Mouse (Mus musculus) olfactory bulb, adult 2 months (tissue): ENCODE data around the gene Lmf2. TPM values are rescaled to one million over a fixed set of nuclear protein-coding genes. Genes with fewer than 3 reads are reported as not detected.

ENCODE experiments used
- H3K27ac ChIP-seq: fragments of 200-500 bp; 2 replicates; pipeline ENCODE4 v1.5.1; 2012; ENCODE audit warnings: low read depth, low read length; ENCODE audit not compliant: insufficient read depth
- H3K4me1 ChIP-seq: fragments of 200-500 bp; 2 replicates; pipeline ENCODE4 v1.6.1; 2012; ENCODE audit warnings: low read length; ENCODE audit not compliant: control insufficient read depth, insufficient read depth
- H3K4me3 ChIP-seq: fragments of 200-500 bp; 2 replicates; pipeline ENCODE4 v1.5.1; 2012; ENCODE audit warnings: mild to moderate bottlenecking, low read depth, low read length, moderate library complexity; ENCODE audit not compliant: insufficient read depth
- CTCF ChIP-seq: fragments of 200-500 bp; IDR thresholded peaks from 2 replicates; pipeline ENCODE4 v1.5.1; 2012; ENCODE audit warnings: low read depth, mild to moderate bottlenecking, low read length, moderate library complexity; ENCODE audit not compliant: insufficient read depth
- POLR2A ChIP-seq: fragments of 200-500 bp; IDR thresholded peaks from 2 replicates; pipeline ENCODE4 v1.6.1; 2012; ENCODE audit warnings: mild to moderate bottlenecking, low read depth, low read length, moderate library complexity; ENCODE audit not compliant: insufficient read depth
- WGBS: fragments of 180-500 bp; shearing (Covaris S2); methylation state at CpG from one replicate; pipeline ENCODE4 v1.1.7; 2018; 5-methylcytosine and 5-hydroxymethylcytosine counted together
- polyA plus RNA-seq: library from polyadenylated mRNA; stranded (reverse); fragments of >200 nt; gene quantifications from 2 replicates; pipeline ENCODE4 v1.2.4, GENCODE M21; 2012; ENCODE audit warnings: low replicate concordance; ENCODE audit not compliant: missing spikeins, insufficient read depth, insufficient read length

Lmf2 gene
- polyA plus RNA-seq, 1 experiment, result not detected

DNA sequence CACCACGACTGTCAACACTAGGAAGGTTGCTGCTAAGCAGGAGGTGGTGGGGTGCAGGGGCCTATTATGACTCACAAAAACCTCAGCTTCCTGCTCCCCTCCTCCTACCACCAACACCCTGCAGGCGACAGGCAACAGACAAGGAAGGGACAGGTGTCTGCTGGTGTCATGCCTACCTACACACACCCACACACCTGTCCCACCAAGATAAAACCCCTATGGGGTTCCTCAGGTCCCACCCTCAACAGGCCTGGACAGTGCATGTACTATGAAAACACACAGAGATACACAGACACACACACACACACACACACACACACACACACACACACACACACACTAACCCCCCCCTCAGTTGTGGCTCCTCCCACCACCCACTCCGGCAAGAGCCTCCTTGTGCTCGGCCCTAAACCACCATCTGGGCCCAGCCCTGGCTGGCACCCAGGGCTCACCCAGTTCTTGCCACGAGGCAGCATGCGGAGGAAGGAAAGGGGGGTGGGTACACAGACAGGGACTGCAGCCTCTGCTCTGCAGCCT, 45.4 kb downstream of the Lmf2 start:
- Histone ChIP-seq H3K27ac (peak overlapping the region; percentile 57), H3K4me3 (no peak overlapping the region), H3K4me1 (peaks cover 55% of the 10 kb centered on the region)
- WGBS, result 12% methylated on average over 6 of the region's 6 CpGs
- no peak for TF ChIP-seq CTCF

DNA sequence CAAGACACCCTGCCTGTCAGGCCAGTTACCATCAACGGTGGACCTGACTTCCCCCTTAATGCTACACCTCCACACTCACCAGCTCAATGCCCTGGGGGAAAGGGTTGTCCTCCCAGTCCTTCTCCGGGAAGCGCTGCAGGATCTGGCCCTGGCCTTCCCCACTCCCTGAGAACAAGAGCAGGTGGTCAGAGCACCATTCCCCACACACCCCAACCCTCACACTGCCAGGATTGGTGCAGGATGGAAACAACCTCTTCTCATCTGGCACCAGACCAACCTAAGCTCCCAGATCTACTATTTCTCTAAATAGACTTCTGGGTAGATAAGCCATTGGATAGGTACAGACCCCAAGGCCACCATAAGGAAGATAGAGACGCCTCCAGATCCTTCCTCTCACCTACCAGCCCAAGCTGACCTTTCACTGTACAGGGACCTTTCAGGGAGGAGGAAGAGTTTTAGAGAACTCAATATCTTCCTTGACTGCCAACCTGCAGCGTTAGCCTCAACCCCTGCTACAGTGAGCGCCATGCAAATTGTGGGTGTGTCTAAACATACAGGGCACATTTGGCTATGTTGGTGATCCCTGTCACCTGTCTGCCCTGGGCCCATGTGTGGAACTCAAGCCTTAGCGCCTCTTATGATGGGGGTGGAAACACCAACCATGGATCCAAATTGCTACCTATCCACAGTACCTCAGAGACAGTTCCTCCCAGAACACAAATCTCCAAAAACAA, 46.9 kb downstream of the Lmf2 start:
- H3K4me3 ChIP-seq, result no peak overlapping the region
- TF ChIP-seq CTCF (no peak), POLR2A (no peak)
- H3K27ac ChIP-seq, result no peak overlapping the region
- peaks cover 48% of the 10 kb centered on the region for H3K4me1 ChIP-seq
- WGBS, result 77% methylated on average over 7 of the region's 7 CpGs

DNA sequence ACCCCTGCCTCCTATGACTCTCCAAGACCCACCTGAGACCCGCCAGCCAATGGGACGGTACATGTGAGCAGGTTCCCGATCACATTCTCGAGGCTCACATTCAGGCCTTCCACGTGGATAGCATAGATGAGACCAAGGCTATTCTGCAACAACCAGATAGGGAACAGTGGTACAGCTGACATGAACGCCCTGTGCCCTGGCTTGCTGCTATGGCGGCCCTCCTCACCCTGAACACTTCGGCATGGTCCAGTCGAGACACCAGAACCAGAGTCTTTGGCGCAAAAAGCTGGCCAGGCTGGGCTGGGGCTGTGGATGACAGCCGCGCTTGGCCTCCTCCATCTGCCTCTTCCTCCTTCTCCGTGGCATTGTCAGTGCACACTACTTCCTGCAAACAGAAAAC, 48.0 kb downstream of the Lmf2 start:
- Histone ChIP-seq H3K4me1 (peaks cover 39% of the 10 kb centered on the region), H3K4me3 (no peak overlapping the region), H3K27ac (no peak overlapping the region)
- WGBS, result 89% methylated on average over 13 of the region's 13 CpGs
- TF ChIP-seq CTCF (no peak), POLR2A (no peak)

DNA sequence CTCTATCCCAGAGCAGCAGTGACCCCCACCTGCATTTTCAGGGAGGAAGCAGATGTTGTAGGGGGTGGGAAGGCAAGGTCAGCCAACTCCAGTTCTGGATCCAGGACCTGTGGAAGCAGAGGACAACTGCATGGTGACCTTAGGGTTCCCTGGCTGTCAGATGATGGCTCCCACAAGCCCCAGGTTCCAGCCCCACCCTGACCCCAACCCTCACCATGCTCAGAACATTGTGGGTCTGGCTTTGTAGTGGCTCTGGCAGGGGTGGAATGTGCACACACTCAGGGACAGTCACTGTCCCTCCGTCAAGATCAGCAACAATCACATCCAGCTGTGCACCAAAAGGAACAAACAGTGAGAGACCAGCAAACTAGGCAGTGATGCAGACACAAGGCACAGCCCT, 49.5 kb downstream of the Lmf2 start:
- WGBS, result 72% methylated on average over 1 of the region's 1 CpGs
- Histone ChIP-seq H3K4me1 (peaks cover 31% of the 10 kb centered on the region), H3K27ac (no peak overlapping the region), H3K4me3 (no peak overlapping the region)
- TF ChIP-seq POLR2A (no peak), CTCF (no peak)

Other genes starting within 250 kb of the Lmf2 start
- 77.8 TPM in 1 of 2 replicates, not detected in the other for gene Tubgcp6, start 232.5 kb downstream of the Lmf2 start, polyA plus RNA-seq
- gene Hdac10, start 227.0 kb downstream of the Lmf2 start, polyA plus RNA-seq, result not detected in 2 replicates
- not detected in 2 replicates for gene Mapk12, start 215.0 kb downstream of the Lmf2 start, polyA plus RNA-seq
- not detected in 2 replicates for gene Mapk11, start 206.0 kb downstream of the Lmf2 start, polyA plus RNA-seq
- gene Plxnb2, start 174.9 kb downstream of the Lmf2 start, polyA plus RNA-seq, result 46.6 TPM in 1 of 2 replicates, not detected in the other
- not detected in 2 replicates for gene Dennd6b, start 159.2 kb downstream of the Lmf2 start, polyA plus RNA-seq
- gene Ppp6r2, start 144.1 kb downstream of the Lmf2 start, polyA plus RNA-seq, result not detected in 2 replicates
- 913 TPM in 1 of 2 replicates, not detected in the other for gene Sbf1, start 40.3 kb downstream of the Lmf2 start, polyA plus RNA-seq
- gene Adm2, start 32.9 kb downstream of the Lmf2 start, polyA plus RNA-seq, result not detected in 2 replicates
- gene Miox, start 21.3 kb downstream of the Lmf2 start, polyA plus RNA-seq, result not detected in 2 replicates
- not detected in 2 replicates for gene Ncaph2, start 60 bp upstream of the Lmf2 start, polyA plus RNA-seq
- gene Sco2, start 18.2 kb upstream of the Lmf2 start, polyA plus RNA-seq, result not detected in 2 replicates
- not detected in 2 replicates for gene Tymp, start 21.4 kb upstream of the Lmf2 start, polyA plus RNA-seq
- gene Odf3b, start 23.6 kb upstream of the Lmf2 start, polyA plus RNA-seq, result not detected in 2 replicates
- gene Klhdc7b, start 29.3 kb upstream of the Lmf2 start, polyA plus RNA-seq, result not detected in 2 replicates
- gene Syce3, start 54.8 kb upstream of the Lmf2 start, polyA plus RNA-seq, result not detected in 2 replicates
- gene Cpt1b, start 70.2 kb upstream of the Lmf2 start, polyA plus RNA-seq, result not detected in 2 replicates
- gene C730034F03Rik, start 73.9 kb upstream of the Lmf2 start, polyA plus RNA-seq, result not detected in 2 replicates
- gene Gm44502, start 74.0 kb upstream of the Lmf2 start, polyA plus RNA-seq, result not detected in 2 replicates
- not detected in 2 replicates for gene Chkb, start 74.2 kb upstream of the Lmf2 start, polyA plus RNA-seq
- gene Mapk8ip2, start 98.3 kb upstream of the Lmf2 start, polyA plus RNA-seq, result not detected in 2 replicates
- gene Arsa, start 121.8 kb upstream of the Lmf2 start, polyA plus RNA-seq, result not detected in 2 replicates
- not detected in 2 replicates for gene Shank3, start 144.0 kb upstream of the Lmf2 start, polyA plus RNA-seq
- gene Acr, start 212.7 kb upstream of the Lmf2 start, polyA plus RNA-seq, result not detected in 2 replicates
- gene Rabl2, start 236.3 kb upstream of the Lmf2 start, polyA plus RNA-seq, result not detected in 2 replicates